Mouse (Mus musculus): Measurements from ENCODE around the gene Cbfa2t2. TPM values are rescaled to one million over a fixed set of nuclear protein-coding genes. Genes with fewer than 3 reads are reported as not detected.

Cbfa2t2 gene
- polyA plus RNA-seq, 1 experiment from 2014 or later, result 34.9 TPM

DNA sequence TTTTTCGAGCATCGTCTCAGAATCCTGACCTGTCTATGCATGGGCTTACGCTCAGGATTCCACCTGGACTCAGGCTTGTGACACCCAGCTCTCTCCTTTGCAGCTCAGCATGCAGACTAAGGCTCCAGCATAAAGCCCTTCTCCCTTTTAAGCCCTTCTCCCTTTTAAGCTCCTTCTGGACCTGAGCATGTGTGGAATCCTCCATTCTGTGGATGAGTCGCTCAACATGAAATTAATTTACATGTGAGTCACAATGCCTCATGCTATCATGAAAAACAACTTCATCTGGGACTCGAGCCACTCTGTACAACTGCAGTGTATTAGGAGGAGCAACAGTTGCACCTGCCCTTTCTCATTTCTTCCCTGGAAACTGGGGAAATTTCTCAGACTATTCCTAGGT is 14.1 kb upstream of the Cbfa2t2 start:
- H3K4me2 ChIP-seq (ENCODE audit: low read depth, low read length), result no peak overlapping the region
- peaks cover 5% of the 10 kb centered on the region; the same call in 1 of the 2 replicates for H3K9me3 ChIP-seq (ENCODE audit: control insufficient read depth, low read length)
- peaks cover 2% of the 10 kb centered on the region; the same call in 1 of the 2 replicates for H3K4me1 ChIP-seq (replicated peaks; ENCODE audit: control insufficient read depth, insufficient read depth, low read length)
- no peak overlapping the region for H3K9ac ChIP-seq (ENCODE audit: low read length)
- no peaks in the 10 kb centered on the region for H3K36me3 ChIP-seq (ENCODE audit: control insufficient read depth, insufficient read depth, low read length)
- no peak for ATAC-seq (ENCODE audit: low read depth)
- H3K27ac ChIP-seq (ENCODE audit: low read length), result no peak overlapping the region
- no peaks in the 10 kb centered on the region for H3K27me3 ChIP-seq (ENCODE audit: control insufficient read depth, insufficient read depth, low read depth, low read length)
- WGBS, result 77% methylated on average over 5 of the region's 5 CpGs
- no peak overlapping the region for H3K4me3 ChIP-seq (ENCODE audit: low read length)

GRCm38 (mm10) chr2:154423548-154423947 is 12.7 kb upstream of the Cbfa2t2 start:
- H3K36me3 ChIP-seq (ENCODE audit: control insufficient read depth, insufficient read depth, low read length), result no peaks in the 10 kb centered on the region
- no peaks in the 10 kb centered on the region; the same call in 1 of the 2 replicates for H3K27me3 ChIP-seq (ENCODE audit: control insufficient read depth, insufficient read depth, low read depth, low read length)
- H3K4me2 ChIP-seq (ENCODE audit: low read depth, low read length), result no peak overlapping the region
- 85% methylated on average over 2 of the region's 2 CpGs for WGBS
- peaks cover 6% of the 10 kb centered on the region; the same call in 1 of the 2 replicates for H3K4me1 ChIP-seq (replicated peaks; ENCODE audit: control insufficient read depth, insufficient read depth, low read length)
- no peak for ATAC-seq (ENCODE audit: low read depth)
- peaks cover 5% of the 10 kb centered on the region; the same call in 1 of the 2 replicates for H3K9me3 ChIP-seq (ENCODE audit: control insufficient read depth, low read length)
- no peak overlapping the region for H3K27ac ChIP-seq (ENCODE audit: low read length)
- H3K9ac ChIP-seq (ENCODE audit: low read length), result no peak overlapping the region
- no peak overlapping the region for H3K4me3 ChIP-seq (ENCODE audit: low read length)

- Histone ChIP-seq H3K27me3 (ENCODE audit: control insufficient read depth, insufficient read depth, low read depth, low read length) (no peaks in the 10 kb centered on the region; the same call in 1 of the 2 replicates), H3K4me1 (replicated peaks; ENCODE audit: control insufficient read depth, insufficient read depth, low read length) (peaks cover 6% of the 10 kb centered on the region; the same call in 1 of the 2 replicates), H3K9me3 (ENCODE audit: control insufficient read depth, low read length) (peaks cover 5% of the 10 kb centered on the region; the same call in 1 of the 2 replicates), H3K4me2 (ENCODE audit: low read depth, low read length) (no peak overlapping the region), H3K36me3 (ENCODE audit: control insufficient read depth, insufficient read depth, low read length) (no peaks in the 10 kb centered on the region), H3K9ac (ENCODE audit: low read length) (no peak overlapping the region), H3K4me3 (ENCODE audit: low read length) (no peak overlapping the region), H3K27ac (ENCODE audit: low read length) (no peak overlapping the region)
- ATAC-seq (ENCODE audit: low read depth), result no peak
- 91% methylated on average over 3 of the region's 3 CpGs for WGBS
These were observed 10.8 kb upstream of the Cbfa2t2 start for GRCm38 (mm10) chr2:154425522-154425921.

DNA sequence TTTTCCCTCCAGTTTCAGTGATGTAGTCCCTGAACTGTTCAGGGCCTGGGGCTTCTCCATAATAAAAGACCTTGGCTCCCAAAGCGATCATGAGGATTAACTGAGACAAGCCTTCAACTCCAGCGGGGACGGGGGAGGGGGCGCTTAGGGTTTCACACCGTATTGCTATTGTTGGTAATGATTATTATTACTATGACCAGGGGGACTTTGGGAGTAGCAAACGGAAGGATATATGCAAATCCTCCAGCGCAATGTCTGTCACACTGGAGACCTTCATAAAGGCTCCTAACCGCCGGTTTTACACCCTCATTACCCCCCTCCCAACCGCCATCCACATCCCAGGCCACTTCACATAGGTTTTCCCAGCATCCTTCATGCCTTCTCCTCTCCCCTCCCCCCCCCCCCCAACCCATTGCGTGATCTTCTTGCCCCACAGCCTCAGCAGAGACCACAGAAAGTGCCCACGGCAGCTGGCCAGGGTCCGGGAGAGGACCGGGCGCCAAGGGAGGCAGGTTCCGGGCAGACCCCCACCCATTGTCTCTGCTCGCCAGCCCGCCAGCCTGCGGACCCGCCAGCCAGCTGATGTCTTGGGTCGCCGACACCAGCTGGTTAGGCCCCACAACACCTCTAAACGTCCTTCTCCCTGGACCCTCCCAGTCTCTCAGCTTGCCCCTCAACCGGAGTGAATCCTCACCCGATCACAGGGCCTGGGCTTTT is 9.9 kb upstream of the Cbfa2t2 start:
- 5% methylated on average over 24 of the region's 25 CpGs for whole genome bisulfite sequencing

DNA sequence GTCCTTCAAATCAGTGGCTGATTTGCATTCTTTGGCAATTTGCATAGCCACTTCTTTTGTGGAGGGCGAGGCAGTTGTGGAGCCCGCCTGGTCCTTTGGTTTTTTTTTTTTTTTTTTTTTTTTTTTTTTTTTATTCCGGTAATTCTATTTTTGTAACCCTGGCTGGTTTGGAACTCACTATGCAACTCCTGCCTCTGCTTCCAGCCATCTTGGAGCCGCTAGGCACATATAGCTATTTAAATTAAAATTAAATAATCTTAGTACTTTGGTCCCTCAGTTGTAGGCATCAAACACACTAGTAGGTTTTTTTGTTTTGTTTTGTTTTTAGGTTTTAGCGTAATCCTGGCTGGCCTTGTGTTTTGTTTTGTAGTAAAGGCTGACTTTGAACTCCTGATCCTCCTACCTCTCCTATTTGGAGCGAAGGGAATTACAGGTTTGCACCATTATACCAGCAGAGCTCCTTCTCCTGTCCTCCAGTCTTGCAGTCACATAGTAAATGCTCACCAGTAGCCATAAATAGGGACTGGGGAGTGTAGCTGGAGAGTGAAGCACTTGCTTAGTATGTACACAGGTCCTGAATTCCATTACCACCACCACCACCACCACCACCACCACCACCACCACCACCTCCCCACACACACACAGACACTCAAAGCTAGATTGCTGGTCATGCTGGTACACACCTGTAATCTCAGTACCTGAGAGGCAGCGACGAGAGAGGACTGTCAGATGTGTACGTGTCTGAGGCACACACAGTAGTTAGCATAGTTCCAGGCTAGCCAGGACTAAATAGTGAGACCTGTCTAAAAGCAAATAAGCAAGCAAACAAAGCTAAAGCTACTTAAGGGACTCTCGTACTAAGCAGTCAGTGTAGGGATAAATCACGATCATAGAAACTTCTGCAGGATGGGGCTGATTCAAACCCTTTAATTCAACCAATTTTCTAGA is 9.1 kb upstream of the Cbfa2t2 start:
- H3K27me3 ChIP-seq (ENCODE audit: control insufficient read depth, insufficient read depth, low read depth, low read length), result no peaks in the 10 kb centered on the region; the same call in 1 of the 2 replicates

More for the DNA sequence above, 9.9 kb upstream of the Cbfa2t2 start:
- Histone ChIP-seq H3K36me3 (ENCODE audit: control insufficient read depth, insufficient read depth, low read length) (no peaks in the 10 kb centered on the region), H3K4me1 (replicated peaks; ENCODE audit: control insufficient read depth, insufficient read depth, low read length) (peaks cover 6% of the 10 kb centered on the region; the same call in 1 of the 2 replicates), H3K9ac (ENCODE audit: low read length) (peak overlapping the region; percentile 75), H3K27me3 (ENCODE audit: control insufficient read depth, insufficient read depth, low read depth, low read length) (no peaks in the 10 kb centered on the region; the same call in 1 of the 2 replicates), H3K4me3 (ENCODE audit: low read length) (peak overlapping the region; percentile 52), H3K9me3 (ENCODE audit: control insufficient read depth, low read length) (peaks cover 5% of the 10 kb centered on the region; the same call in 1 of the 2 replicates), H3K4me2 (ENCODE audit: low read depth, low read length) (peak overlapping the region; percentile 70), H3K27ac (ENCODE audit: low read length) (peak overlapping the region; percentile 94)
- ATAC-seq (ENCODE audit: low read depth), result peak; percentile 28; the same call in 1 of the 2 replicates

DNA sequence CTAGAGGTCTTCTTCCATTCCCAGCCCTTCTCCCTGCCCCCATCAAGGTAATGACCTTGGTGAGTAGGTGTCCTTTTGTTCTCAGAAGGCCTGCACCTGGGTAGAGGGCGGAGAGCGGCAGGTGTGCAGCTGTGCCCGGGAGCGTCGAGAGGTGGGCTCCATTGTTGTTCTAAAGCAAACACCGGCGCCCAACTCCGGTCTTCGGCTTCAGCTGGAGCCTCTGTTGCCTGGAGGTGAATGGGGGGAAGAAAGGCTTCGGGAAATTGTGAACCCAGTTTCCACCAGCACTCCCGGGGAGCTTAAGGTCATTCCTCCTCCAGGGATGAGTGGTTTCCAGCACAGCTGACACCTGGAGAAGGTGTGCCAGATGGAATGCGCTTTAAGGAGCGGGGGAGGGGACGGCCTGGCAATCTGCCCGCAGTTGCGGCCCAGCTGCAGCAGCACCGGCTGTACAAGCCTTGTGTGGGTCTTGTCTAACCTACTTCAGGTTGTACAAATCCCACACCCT is 8.4 kb upstream of the Cbfa2t2 start:
- ATAC-seq (ENCODE audit: low read depth), result peak; percentile 86
- H3K9me3 ChIP-seq (ENCODE audit: control insufficient read depth, low read length), result peaks cover 5% of the 10 kb centered on the region; the same call in 1 of the 2 replicates
- H3K36me3 ChIP-seq (ENCODE audit: control insufficient read depth, insufficient read depth, low read length), result no peaks in the 10 kb centered on the region
- H3K4me2 ChIP-seq (ENCODE audit: low read depth, low read length), result peak overlapping the region; percentile 70
- H3K27ac ChIP-seq (ENCODE audit: low read length), result peak overlapping the region; percentile 94
- H3K27me3 ChIP-seq (ENCODE audit: control insufficient read depth, insufficient read depth, low read depth, low read length), result no peaks in the 10 kb centered on the region; the same call in 1 of the 2 replicates
- peak overlapping the region; percentile 42 for H3K9ac ChIP-seq (ENCODE audit: low read length)
- WGBS, result 14% methylated on average over 17 of the region's 17 CpGs
- H3K4me3 ChIP-seq (ENCODE audit: low read length), result peak overlapping the region; percentile 52
- peaks cover 6% of the 10 kb centered on the region; the same call in 1 of the 2 replicates for H3K4me1 ChIP-seq (replicated peaks; ENCODE audit: control insufficient read depth, insufficient read depth, low read length)

More for the DNA sequence above, 9.1 kb upstream of the Cbfa2t2 start:
- peak overlapping the region; percentile 94 for H3K27ac ChIP-seq (ENCODE audit: low read length)
- peak overlapping the region; percentile 75 for H3K9ac ChIP-seq (ENCODE audit: low read length)
- H3K4me1 ChIP-seq (replicated peaks; ENCODE audit: control insufficient read depth, insufficient read depth, low read length), result peaks cover 6% of the 10 kb centered on the region; the same call in 1 of the 2 replicates
- H3K36me3 ChIP-seq (ENCODE audit: control insufficient read depth, insufficient read depth, low read length), result no peaks in the 10 kb centered on the region
- H3K4me3 ChIP-seq (ENCODE audit: low read length), result peak overlapping the region; percentile 52
- ATAC-seq (ENCODE audit: low read depth), result peak; percentile 40
- peaks cover 5% of the 10 kb centered on the region; the same call in 1 of the 2 replicates for H3K9me3 ChIP-seq (ENCODE audit: control insufficient read depth, low read length)
- WGBS, result 36% methylated on average over 11 of the region's 11 CpGs
- peak overlapping the region; percentile 70 for H3K4me2 ChIP-seq (ENCODE audit: low read depth, low read length)

- no peak overlapping the region for H3K4me2 ChIP-seq (ENCODE audit: low read depth, low read length)
- no peak for ATAC-seq (ENCODE audit: low read depth)
- peaks cover 2% of the 10 kb centered on the region; the same call in 1 of the 2 replicates for H3K9me3 ChIP-seq (ENCODE audit: control insufficient read depth, low read length)
- 91% methylated on average over 2 of the region's 2 CpGs for WGBS
- peaks cover 6% of the 10 kb centered on the region; the same call in 1 of the 2 replicates for H3K4me1 ChIP-seq (replicated peaks; ENCODE audit: control insufficient read depth, insufficient read depth, low read length)
- no peaks in the 10 kb centered on the region; the same call in 1 of the 2 replicates for H3K27me3 ChIP-seq (ENCODE audit: control insufficient read depth, insufficient read depth, low read depth, low read length)
- no peak overlapping the region for H3K9ac ChIP-seq (ENCODE audit: low read length)
- no peaks in the 10 kb centered on the region for H3K36me3 ChIP-seq (ENCODE audit: control insufficient read depth, insufficient read depth, low read length)
- no peak overlapping the region for H3K27ac ChIP-seq (ENCODE audit: low read length)
- no peak overlapping the region for H3K4me3 ChIP-seq (ENCODE audit: low read length)
These were observed 5.7 kb upstream of the Cbfa2t2 start for GRCm38 (mm10) chr2:154430566-154430965.

GRCm38 (mm10) chr2:154432696-154433095 is 3.6 kb upstream of the Cbfa2t2 start:
- H3K9me3 ChIP-seq (ENCODE audit: control insufficient read depth, low read length), result no peaks in the 10 kb centered on the region
- no peaks in the 10 kb centered on the region for H3K36me3 ChIP-seq (ENCODE audit: control insufficient read depth, insufficient read depth, low read length)
- H3K9ac ChIP-seq (ENCODE audit: low read length), result no peak overlapping the region
- H3K4me2 ChIP-seq (ENCODE audit: low read depth, low read length), result no peak overlapping the region
- H3K27ac ChIP-seq (ENCODE audit: low read length), result no peak overlapping the region
- no peak for ATAC-seq (ENCODE audit: low read depth)
- no peaks in the 10 kb centered on the region; the same call in 1 of the 2 replicates for H3K27me3 ChIP-seq (ENCODE audit: control insufficient read depth, insufficient read depth, low read depth, low read length)
- peaks cover 7% of the 10 kb centered on the region for H3K4me1 ChIP-seq (replicated peaks; ENCODE audit: control insufficient read depth, insufficient read depth, low read length)
- WGBS, result 59% methylated on average over 2 of the region's 2 CpGs
- no peak overlapping the region for H3K4me3 ChIP-seq (ENCODE audit: low read length)

Data from lung, embryonic 16.5 days (tissue).